Mouse (Mus musculus): Measurements from ENCODE around the gene Luzp2. TPM values are rescaled to one million over a fixed set of nuclear protein-coding genes. Genes with fewer than 3 reads are reported as not detected.

Luzp2 gene
- polyA plus RNA-seq, 1 experiment, result 0.04 TPM

GRCm38 (mm10) chr7:54893709-54894627, 58.7 kb downstream of the Luzp2 start:
- 92% methylated on average over 3 of the region's 3 CpGs for WGBS
- Histone ChIP-seq H3K4me3 (ENCODE audit: control insufficient read depth, insufficient read depth, low read length) (no peak overlapping the region), H3K4me1 (replicated peaks; ENCODE audit: control insufficient read depth, insufficient read depth, low read length) (no peaks in the 10 kb centered on the region), H3K27me3 (ENCODE audit: control insufficient read depth, insufficient read depth, low read length) (no peaks in the 10 kb centered on the region), H3K36me3 (ENCODE audit: control insufficient read depth, insufficient read depth, low read length) (no peaks in the 10 kb centered on the region), H3K27ac (ENCODE audit: control insufficient read depth, insufficient read depth, low read length) (no peak overlapping the region)
- DNase-seq, result no peak
- no peak for TF ChIP-seq POLR2A (IDR thresholded peaks at IDR 0.05; ENCODE audit: control insufficient read depth, extremely low read depth, insufficient read depth, low read length, poor library complexity)
- TF ChIP-seq CTCF (IDR thresholded peaks at IDR 0.05; ENCODE audit: borderline replicate concordance, control insufficient read depth, extremely low read depth, insufficient read depth, low read length, poor library complexity), result no peak

GRCm38 (mm10) chr7:54898589-54898988, 63.3 kb downstream of the Luzp2 start:
- Histone ChIP-seq H3K4me3 (ENCODE audit: control insufficient read depth, insufficient read depth, low read length) (no peak overlapping the region), H3K4me1 (replicated peaks; ENCODE audit: control insufficient read depth, insufficient read depth, low read length) (no peaks in the 10 kb centered on the region), H3K27me3 (ENCODE audit: control insufficient read depth, insufficient read depth, low read length) (no peaks in the 10 kb centered on the region), H3K36me3 (ENCODE audit: control insufficient read depth, insufficient read depth, low read length) (no peaks in the 10 kb centered on the region), H3K27ac (ENCODE audit: control insufficient read depth, insufficient read depth, low read length) (no peak overlapping the region)
- DNase-seq, result no peak
- WGBS, result 42% methylated on average over 3 of the region's 3 CpGs
- TF ChIP-seq CTCF (IDR thresholded peaks at IDR 0.05; ENCODE audit: borderline replicate concordance, control insufficient read depth, extremely low read depth, insufficient read depth, low read length, poor library complexity) (no peak), POLR2A (IDR thresholded peaks at IDR 0.05; ENCODE audit: control insufficient read depth, extremely low read depth, insufficient read depth, low read length, poor library complexity) (no peak)

GRCm38 (mm10) chr7:54909958-54910357, 74.7 kb downstream of the Luzp2 start:
- Histone ChIP-seq H3K27ac (ENCODE audit: control insufficient read depth, insufficient read depth, low read length) (no peak overlapping the region), H3K27me3 (ENCODE audit: control insufficient read depth, insufficient read depth, low read length) (no peaks in the 10 kb centered on the region), H3K4me3 (ENCODE audit: control insufficient read depth, insufficient read depth, low read length) (no peak overlapping the region), H3K4me1 (replicated peaks; ENCODE audit: control insufficient read depth, insufficient read depth, low read length) (no peaks in the 10 kb centered on the region), H3K36me3 (ENCODE audit: control insufficient read depth, insufficient read depth, low read length) (no peaks in the 10 kb centered on the region)
- WGBS, result 92% methylated on average over 7 of the region's 7 CpGs
- no peak for DNase-seq
- TF ChIP-seq POLR2A (IDR thresholded peaks at IDR 0.05; ENCODE audit: control insufficient read depth, extremely low read depth, insufficient read depth, low read length, poor library complexity) (no peak), CTCF (IDR thresholded peaks at IDR 0.05; ENCODE audit: borderline replicate concordance, control insufficient read depth, extremely low read depth, insufficient read depth, low read length, poor library complexity) (no peak)

DNA sequence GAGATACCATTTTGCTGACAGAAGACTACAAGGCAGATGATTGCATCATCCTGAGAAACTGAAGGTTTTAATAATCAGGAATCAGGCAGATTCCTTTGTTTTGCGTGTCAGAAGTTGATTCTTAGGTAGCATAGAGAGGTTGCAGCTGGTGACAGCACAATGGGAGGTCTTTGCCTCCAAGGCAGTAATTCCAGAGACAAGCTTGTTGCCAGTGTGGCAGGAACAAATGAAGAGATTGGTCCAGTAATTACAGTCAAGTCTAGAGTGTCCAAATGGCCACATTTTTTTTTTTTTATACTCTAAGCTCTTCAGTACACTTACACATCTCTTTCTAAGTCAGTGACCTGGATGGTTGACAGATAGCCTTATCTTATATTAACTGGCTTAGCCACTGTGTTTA, 78.7 kb downstream of the Luzp2 start:
- DNase-seq, result no peak
- Histone ChIP-seq H3K36me3 (ENCODE audit: control insufficient read depth, insufficient read depth, low read length) (no peaks in the 10 kb centered on the region), H3K27ac (ENCODE audit: control insufficient read depth, insufficient read depth, low read length) (no peak overlapping the region), H3K27me3 (ENCODE audit: control insufficient read depth, insufficient read depth, low read length) (no peaks in the 10 kb centered on the region), H3K4me3 (ENCODE audit: control insufficient read depth, insufficient read depth, low read length) (no peak overlapping the region), H3K4me1 (replicated peaks; ENCODE audit: control insufficient read depth, insufficient read depth, low read length) (no peaks in the 10 kb centered on the region)
- WGBS, result 74% methylated on average over 1 of the region's 1 CpGs
- no peak for TF ChIP-seq CTCF (IDR thresholded peaks at IDR 0.05; ENCODE audit: borderline replicate concordance, control insufficient read depth, extremely low read depth, insufficient read depth, low read length, poor library complexity)
- TF ChIP-seq POLR2A (IDR thresholded peaks at IDR 0.05; ENCODE audit: control insufficient read depth, extremely low read depth, insufficient read depth, low read length, poor library complexity), result no peak

DNA sequence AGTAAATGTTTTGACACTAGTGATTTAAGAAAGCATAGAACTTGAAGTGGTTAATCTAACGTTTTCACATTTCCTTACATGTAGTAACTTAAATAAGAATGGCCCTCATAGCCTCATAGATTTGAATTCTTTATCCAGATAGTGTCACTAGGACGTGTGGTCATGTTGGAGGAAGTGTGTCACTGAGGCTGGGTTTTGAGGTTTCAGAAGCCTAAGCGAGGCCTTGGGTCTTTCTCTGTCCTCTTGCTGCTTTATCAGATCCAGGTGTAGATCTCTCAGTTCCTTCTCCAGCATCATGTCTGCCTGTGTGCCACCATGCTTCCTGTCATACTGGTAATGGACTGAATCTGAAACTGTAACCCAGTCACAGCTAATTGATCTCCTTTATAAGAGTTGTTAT, 86.7 kb downstream of the Luzp2 start:
- Histone ChIP-seq H3K36me3 (ENCODE audit: control insufficient read depth, insufficient read depth, low read length) (no peaks in the 10 kb centered on the region), H3K4me3 (ENCODE audit: control insufficient read depth, insufficient read depth, low read length) (no peak overlapping the region), H3K27me3 (ENCODE audit: control insufficient read depth, insufficient read depth, low read length) (no peaks in the 10 kb centered on the region), H3K4me1 (replicated peaks; ENCODE audit: control insufficient read depth, insufficient read depth, low read length) (no peaks in the 10 kb centered on the region), H3K27ac (ENCODE audit: control insufficient read depth, insufficient read depth, low read length) (no peak overlapping the region)
- WGBS, result 45% methylated on average over 3 of the region's 3 CpGs
- no peak for DNase-seq
- no peak for TF ChIP-seq POLR2A (IDR thresholded peaks at IDR 0.05; ENCODE audit: control insufficient read depth, extremely low read depth, insufficient read depth, low read length, poor library complexity)

DNA sequence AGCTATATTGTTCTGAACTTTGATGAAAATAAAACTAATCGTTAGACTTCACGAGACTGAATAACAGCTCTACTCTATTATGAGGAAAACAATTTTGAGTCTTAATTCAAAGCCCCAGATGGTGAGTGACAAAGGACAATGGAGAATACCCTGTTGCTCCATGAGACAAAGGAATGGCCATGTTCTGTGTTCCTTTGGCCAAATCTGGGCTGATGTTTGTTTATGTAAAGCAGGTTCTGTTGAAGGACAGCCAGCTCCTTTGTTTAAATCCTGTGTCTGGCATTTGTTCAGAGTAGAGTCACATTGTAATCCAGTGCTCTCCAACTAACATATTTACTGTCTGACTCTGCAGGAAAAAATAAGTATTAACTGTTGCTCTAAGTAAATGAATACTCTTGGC, 121.5 kb downstream of the Luzp2 start:
- DNase-seq, result no peak
- 96% methylated on average over 2 of the region's 2 CpGs for WGBS
- H3K27ac ChIP-seq (ENCODE audit: control insufficient read depth, insufficient read depth, low read length), result no peak overlapping the region

More for the DNA sequence above, 121.5 kb downstream of the Luzp2 start:
- TF ChIP-seq CTCF (IDR thresholded peaks at IDR 0.05; ENCODE audit: borderline replicate concordance, control insufficient read depth, extremely low read depth, insufficient read depth, low read length, poor library complexity) (no peak), POLR2A (IDR thresholded peaks at IDR 0.05; ENCODE audit: control insufficient read depth, extremely low read depth, insufficient read depth, low read length, poor library complexity) (no peak)
- Histone ChIP-seq H3K27me3 (ENCODE audit: control insufficient read depth, insufficient read depth, low read length) (no peaks in the 10 kb centered on the region), H3K36me3 (ENCODE audit: control insufficient read depth, insufficient read depth, low read length) (no peaks in the 10 kb centered on the region), H3K4me1 (replicated peaks; ENCODE audit: control insufficient read depth, insufficient read depth, low read length) (no peaks in the 10 kb centered on the region), H3K4me3 (ENCODE audit: control insufficient read depth, insufficient read depth, low read length) (no peak overlapping the region)

All from thymus, adult 2 months (tissue).